Mouse (Mus musculus) cerebellum, adult 8-10 months (tissue): ENCODE measurements around the gene Olfr1305.

ENCODE experiments used
- DNase-seq: peaks from one replicate; pipeline ENCODE4 v3.0.0; 2022

Olfr1305 gene

GRCm38 (mm10) chr2:111877049-111877448, at the start of gene Olfr1305:
Gene Olfr1305, minus strand, starts transcription at chr2:111877149.
- no peak for DNase-seq

DNA sequence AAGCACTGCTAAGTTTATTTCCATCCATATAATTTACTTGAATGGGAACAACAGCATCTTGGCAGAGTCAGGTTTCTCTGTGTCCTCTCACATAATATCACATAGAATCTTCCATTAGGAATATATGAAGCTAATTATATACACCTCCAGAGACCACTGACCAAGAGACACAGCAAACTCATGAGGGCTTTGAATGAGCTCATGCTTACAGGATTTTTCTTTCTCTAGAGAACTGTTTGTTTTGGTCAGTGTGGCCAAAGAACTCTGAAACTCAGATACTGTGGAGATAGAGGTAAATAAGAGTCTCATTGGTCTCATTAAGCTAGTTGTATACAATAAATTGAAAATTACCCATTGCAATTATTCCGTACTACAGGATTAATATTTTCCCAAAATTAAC, 39.2 kb upstream of the Olfr1305 start, which contains the start of gene Olfr1306:
Olfr1306 (minus strand) TSS at position 101 of the 400 bp plus-strand sequence.
- no peak for DNase-seq

DNA sequence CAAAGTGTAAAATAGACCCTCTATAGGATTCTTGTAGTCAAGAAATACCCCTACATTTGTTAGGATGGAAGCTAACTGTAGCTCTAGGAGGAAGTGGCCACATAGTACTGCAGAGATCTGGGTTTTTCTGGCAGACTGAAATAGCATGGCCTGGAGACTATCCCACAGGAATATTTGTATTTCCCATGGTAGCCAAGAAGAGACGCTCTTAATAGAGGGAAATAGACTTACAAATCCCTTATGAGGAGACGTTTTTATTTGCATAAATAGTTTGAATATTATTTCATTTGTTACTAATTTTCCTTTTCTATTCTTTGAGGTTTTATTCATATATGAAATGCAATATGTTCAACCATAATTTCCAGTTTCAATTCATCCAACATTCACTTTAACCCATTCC, 56.7 kb downstream of the Olfr1305 start, which contains the start of gene Olfr1303:
Olfr1303 (minus strand) TSS at position 101 of the 400 bp plus-strand sequence.
- no peak for DNase-seq
